Comparison of ENCODE assay signal across 8 mouse cellular contexts in genomic region chr14:50896747-50897373, GRCm38 (mm10). TPM values are rescaled to one million over a fixed set of nuclear protein-coding genes. Genes with fewer than 3 reads are reported as not detected.
DNase-seq lines count a peak whose midpoint lies in the region; ATAC-seq and TF ChIP-seq lines count a peak whose summit lies in the region.

No protein-coding gene starts in this region.

- H3K4me1 ChIP-seq in brown adipose tissue, adult 24 weeks (ENCODE audit: control insufficient read depth, insufficient read depth, insufficient read length, low read length) = 0 out of 2 replicates have a peak, but pooled peaks cover 3% of the 10 kb centered on the region
- peaks cover 13% of the 10 kb centered on the region for H3K4me1 ChIP-seq in forebrain, embryonic 15.5 days
- peaks cover 14% of the 10 kb centered on the region for H3K4me1 ChIP-seq in midbrain, embryonic 13.5 days (replicated peaks)

- H3K4me3 ChIP-seq in brown adipose tissue, adult 24 weeks (ENCODE audit: insufficient read depth, low read depth, low read length) = peak overlapping the region; percentile 34
- peak overlapping the region; percentile 52 for H3K4me3 ChIP-seq in forebrain, embryonic 15.5 days
- H3K4me3 ChIP-seq in layer of hippocampus, adult 2 months = peak overlapping the region; percentile 73
- H3K4me3 ChIP-seq in midbrain, embryonic 13.5 days (replicated peaks) = peak overlapping the region; percentile 52

- no peaks in the 10 kb centered on the region for H3K9me3 ChIP-seq in forebrain, embryonic 15.5 days
- no peaks in the 10 kb centered on the region for H3K9me3 ChIP-seq in midbrain, embryonic 13.5 days

- WGBS in forebrain, embryonic 15.5 days = 16% methylated on average over 23 of the region's 23 CpGs
- WGBS in midbrain, embryonic 13.5 days = 17% methylated on average over 23 of the region's 23 CpGs

- H3K4me2 ChIP-seq in forebrain, embryonic 15.5 days (replicated peaks) = peak overlapping the region; percentile 95
- H3K4me2 ChIP-seq in midbrain, embryonic 13.5 days (replicated peaks) = peak overlapping the region; percentile 90

- H3K36me3 ChIP-seq in forebrain, embryonic 15.5 days = no peaks in the 10 kb centered on the region
- H3K36me3 ChIP-seq in midbrain, embryonic 13.5 days = no peaks in the 10 kb centered on the region

- peak; percentile 40 to 49 for DNase-seq in left cerebral cortex, adult 18-20 months (ENCODE audit: low spot score in 2 of 2)
- no peak for DNase-seq in left cerebral cortex, adult 11 months (ENCODE audit: low spot score)
- no peak for DNase-seq in layer of hippocampus, adult 2 months (ENCODE audit: low spot score in 2 of 2)
- no peak for DNase-seq in thymus, postnatal 25 days
- no peak for DNase-seq in gastrocnemius, adult 8-10 months (ENCODE audit: low spot score in 2 of 2)

- H3K27me3 ChIP-seq in forebrain, embryonic 15.5 days = 0 out of 2 replicates have a peak, but pooled peaks cover 8% of the 10 kb centered on the region
- peaks cover 12% of the 10 kb centered on the region; the same call in 1 of the 2 replicates for H3K27me3 ChIP-seq in midbrain, embryonic 13.5 days

- peak overlapping the region; percentile 61 for H3K9ac ChIP-seq in forebrain, embryonic 15.5 days (replicated peaks)
- peak overlapping the region; percentile 78 for H3K9ac ChIP-seq in midbrain, embryonic 13.5 days (replicated peaks)

- peak; percentile 75 for ATAC-seq in forebrain, embryonic 15.5 days (replicated peaks)
- ATAC-seq in midbrain, embryonic 13.5 days = peak; percentile 83

- TF ChIP-seq CTCF in layer of hippocampus, adult 2 months (conservative IDR thresholded peaks at IDR 0.05) = no peak

- H3K27ac ChIP-seq in brown adipose tissue, adult 24 weeks (replicated peaks; ENCODE audit: low read depth, low read length) = peak overlapping the region; percentile 56
- H3K27ac ChIP-seq in forebrain, embryonic 15.5 days (replicated peaks) = no peak overlapping the region
- peak overlapping the region; percentile 93 for H3K27ac ChIP-seq in layer of hippocampus, adult 2 months
- H3K27ac ChIP-seq in midbrain, embryonic 13.5 days = peak overlapping the region; percentile 3; the same call in 1 of the 2 replicates

RNA-seq across cellular contexts. Expression of gene Klhl33, which starts 0.4 kb away (rescaled TPM):
- total RNA-seq in left cerebral cortex, adult 18-20 months (2021) = 1 to 10 TPM; 5.6 to 6.5 TPM
- 0.32 and 1.4 TPM in 2 replicates for polyA plus RNA-seq in brown adipose tissue, adult 24 weeks (2012; ENCODE audit: insufficient read depth, insufficient read length, missing spikeins)
- 0.18 and 0.27 TPM in 2 replicates for polyA plus RNA-seq in forebrain, embryonic 15.5 days (2015; fragmentation: Nextera tagmentation; extraction: Ambion mirVana)
- total RNA-seq in layer of hippocampus, adult 2 months (2021) = 1 to 10 TPM; 5.4 to 5.9 TPM
- polyA plus RNA-seq in midbrain, embryonic 13.5 days (2015; fragmentation: Nextera tagmentation; extraction: Ambion mirVana) = 0.52 and 0.65 TPM in 2 replicates
- 10 to 100 TPM; 73.7 to 90.4 (median 77.6) TPM for total RNA-seq in gastrocnemius, adult 8-10 months (2022)

RNA-seq across cellular contexts. Expression of gene Tep1, which starts 26.5 kb away (rescaled TPM):
- 1 to 10 TPM; 2.6 to 4.6 TPM for total RNA-seq in left cerebral cortex, adult 18-20 months (2021)
- 29.1 and 29.6 TPM in 2 replicates for polyA plus RNA-seq in brown adipose tissue, adult 24 weeks (2012; ENCODE audit: insufficient read depth, insufficient read length, missing spikeins)
- polyA plus RNA-seq in forebrain, embryonic 15.5 days (2015; fragmentation: Nextera tagmentation; extraction: Ambion mirVana) = 1.6 and 1.7 TPM in 2 replicates
- total RNA-seq in layer of hippocampus, adult 2 months (2021) = 1 to 10 TPM; 2.4 to 3.2 TPM
- 2.7 and 4.5 TPM in 2 replicates for polyA plus RNA-seq in midbrain, embryonic 13.5 days (2015; fragmentation: Nextera tagmentation; extraction: Ambion mirVana)
- 1 to 10 TPM; 7.2 to 9.4 (median 8.4) TPM for total RNA-seq in gastrocnemius, adult 8-10 months (2022)

RNA-seq across cellular contexts. Expression of gene Osgep, which starts 27.8 kb away (rescaled TPM):
- 10 to 100 TPM; 30.9 to 35.2 TPM for total RNA-seq in left cerebral cortex, adult 18-20 months (2021)
- polyA plus RNA-seq in brown adipose tissue, adult 24 weeks (2012; ENCODE audit: insufficient read depth, insufficient read length, missing spikeins) = 59.2 and 66.9 TPM in 2 replicates
- polyA plus RNA-seq in forebrain, embryonic 15.5 days (2015; fragmentation: Nextera tagmentation; extraction: Ambion mirVana) = 145 and 150 TPM in 2 replicates
- 10 to 100 TPM; 35.0 to 36.0 TPM for total RNA-seq in layer of hippocampus, adult 2 months (2021)
- polyA plus RNA-seq in midbrain, embryonic 13.5 days (2015; fragmentation: Nextera tagmentation; extraction: Ambion mirVana) = 127 and 130 TPM in 2 replicates
- total RNA-seq in gastrocnemius, adult 8-10 months (2022) = 10 to 100 TPM; 42.4 to 63.1 (median 48.7) TPM

RNA-seq across cellular contexts. Expression of gene Apex1, which starts 27.9 kb away (rescaled TPM):
- total RNA-seq in left cerebral cortex, adult 18-20 months (2021) = 10 to 100 TPM; 57.7 to 61.6 TPM
- polyA plus RNA-seq in brown adipose tissue, adult 24 weeks (2012; ENCODE audit: insufficient read depth, insufficient read length, missing spikeins) = 31.0 and 35.3 TPM in 2 replicates
- 286 and 308 TPM in 2 replicates for polyA plus RNA-seq in forebrain, embryonic 15.5 days (2015; fragmentation: Nextera tagmentation; extraction: Ambion mirVana)
- 10 to 100 TPM; 70.3 to 73.4 TPM for total RNA-seq in layer of hippocampus, adult 2 months (2021)
- 279 and 280 TPM in 2 replicates for polyA plus RNA-seq in midbrain, embryonic 13.5 days (2015; fragmentation: Nextera tagmentation; extraction: Ambion mirVana)
- total RNA-seq in gastrocnemius, adult 8-10 months (2022) = 10 to 100 TPM; 30.8 to 35.9 (median 33.3) TPM

RNA-seq across cellular contexts. Expression of gene Pip4p1, which starts 33.8 kb away (rescaled TPM):
- total RNA-seq in left cerebral cortex, adult 18-20 months (2021) = 100 to 1,000 TPM in 1 of 2 experiments, 10 to 100 TPM in 1; 92.3 to 102 TPM
- 44.2 and 46.1 TPM in 2 replicates for polyA plus RNA-seq in brown adipose tissue, adult 24 weeks (2012; ENCODE audit: insufficient read depth, insufficient read length, missing spikeins)
- 95.1 and 95.3 TPM in 2 replicates for polyA plus RNA-seq in forebrain, embryonic 15.5 days (2015; fragmentation: Nextera tagmentation; extraction: Ambion mirVana)
- 10 to 100 TPM; 92.9 to 95.6 TPM for total RNA-seq in layer of hippocampus, adult 2 months (2021)
- 78.9 and 85.3 TPM in 2 replicates for polyA plus RNA-seq in midbrain, embryonic 13.5 days (2015; fragmentation: Nextera tagmentation; extraction: Ambion mirVana)
- total RNA-seq in gastrocnemius, adult 8-10 months (2022) = 10 to 100 TPM; 12.4 to 19.8 (median 18.4) TPM

Comparison
In these comparisons a context has a peak if more than half of its experiments do, and no peak if none do; other contexts are left out.
1. DNase-seq: peak in left cerebral cortex, adult 18-20 months (2 of 2); none in left cerebral cortex, adult 11 months (single experiment), layer of hippocampus, adult 2 months (0 of 2), thymus, postnatal 25 days (single experiment) and gastrocnemius, adult 8-10 months (0 of 2).
2. RNA of gene Klhl33, which starts 0.4 kb away (total RNA-seq): 73.7 to 90.4 TPM in gastrocnemius, adult 8-10 months; 5.6 to 6.5 TPM in left cerebral cortex, adult 18-20 months and 5.4 to 5.9 TPM in layer of hippocampus, adult 2 months; every median in the first group is over 4 times any median in the second.
3. Peak in every context shown above with its lines, with median percentiles within 50 percentile points of each other: H3K4me3 ChIP-seq.